Mouse (Mus musculus) liver, embryonic 11.5 days (tissue): ENCODE data around the gene Ap2b1. TPM values are rescaled to one million over a fixed set of nuclear protein-coding genes. Genes with fewer than 3 reads are reported as not detected.

Experiments used
- ATAC-seq: fragments of 200-750 bp; cut with Nextera tagmentation; replicated peaks from 2 replicates; pipeline ENCODE4 v1.8.0; 2017; ENCODE audit warnings: moderate number of reproducible peaks, mild to moderate bottlenecking, moderate TSS enrichment, moderate library complexity; ENCODE audit not compliant: low FRiP score
- DNase-seq: peaks from one replicate; pipeline ENCODE4 v3.0.0-alpha.2; 2017; ENCODE audit warnings: low spot score
- H3K27ac ChIP-seq: fragments of 300-500 bp; sonication (generic); 2 replicates; pipeline ENCODE4 v1.5.1; 2014; ENCODE audit warnings: mild to moderate bottlenecking, low read depth, low read length, control low read depth
- H3K27me3 ChIP-seq: fragments of 300-500 bp; sonication (generic); replicated peaks from 2 replicates; pipeline ENCODE4 v1.6.1; 2014; ENCODE audit warnings: low read length, mixed read lengths; ENCODE audit not compliant: control insufficient read depth, insufficient read depth
- H3K36me3 ChIP-seq: fragments of 300-500 bp; sonication (generic); 2 replicates; pipeline ENCODE4 v1.6.1; 2014; ENCODE audit warnings: mild to moderate bottlenecking, low read length, moderate library complexity, mixed read lengths; ENCODE audit not compliant: control insufficient read depth, insufficient read depth
- H3K4me1 ChIP-seq: fragments of 300-500 bp; sonication (generic); replicated peaks from 2 replicates; pipeline ENCODE4 v1.6.1; 2014; ENCODE audit warnings: low read length, mixed read lengths; ENCODE audit not compliant: control insufficient read depth, insufficient read depth
- H3K4me2 ChIP-seq: fragments of 300-500 bp; sonication (generic); 2 replicates; pipeline ENCODE4 v1.6.1; 2014; ENCODE audit warnings: mild to moderate bottlenecking, control low read depth, moderate library complexity
- H3K4me3 ChIP-seq: fragments of 300-500 bp; sonication (generic); 2 replicates; pipeline ENCODE4 v1.5.1; 2014; ENCODE audit warnings: low read depth, low read length, control low read depth
- H3K9ac ChIP-seq: fragments of 300-500 bp; sonication (generic); 2 replicates; pipeline ENCODE4 v1.6.1; 2014; ENCODE audit warnings: low read depth, low read length, control low read depth
- H3K9me3 ChIP-seq: fragments of 300-500 bp; sonication (generic); 2 replicates; pipeline ENCODE4 v1.6.1; 2016; ENCODE audit warnings: low read length, inconsistent platforms, mixed read lengths; ENCODE audit not compliant: control insufficient read depth
- WGBS: fragments of 180-500 bp; shearing (Covaris S2); extraction: QIAGEN DNeasy Blood & Tissue Kit; methylation state at CpG from one replicate; pipeline ENCODE4 v1.1.7; 2014; 5-methylcytosine and 5-hydroxymethylcytosine counted together
- polyA plus RNA-seq: library from polyadenylated mRNA; unstranded; fragments of >200 nt; fragmentation: Nextera tagmentation; extraction: Ambion mirVana; gene quantifications from 2 replicates; pipeline ENCODE4 v1.2.1, GENCODE M21; 2014

The Ap2b1 gene
- polyA plus RNA-seq, 1 experiment from 2014 or later, result 52.2 TPM

GRCm38 (mm10) chr11:83432533-83432932 lies 133.7 kb downstream of the Ap2b1 start:
- Histone ChIP-seq H3K27me3 (peaks cover 37% of the 10 kb centered on the region), H3K4me2 (no peak overlapping the region)
- no peak for ATAC-seq

GRCm38 (mm10) chr11:83437377-83437776 lies 138.6 kb downstream of the Ap2b1 start, which contains the start of gene 1700020L24Rik:
1700020L24Rik (plus strand) TSS chr11:83437677.
- Histone ChIP-seq H3K27me3 (peaks cover 24% of the 10 kb centered on the region), H3K27ac (no peak within 1 kb of the TSS), H3K4me1 (no peaks in the 10 kb centered on the region), H3K9ac (no peak within 1 kb of the TSS), H3K36me3 (no peaks in the 10 kb centered on the region), H3K4me2 (no peak within 1 kb of the TSS), H3K4me3 (no peak within 1 kb of the TSS), H3K9me3 (no peaks in the 10 kb centered on the region)
- ATAC-seq, result no peak
- WGBS, result 97% methylated on average over 1 of the region's 1 CpGs
- no peak for DNase-seq

More at GRCm38 (mm10) chr11:83432533-83432932, 133.7 kb downstream of the Ap2b1 start:
- Histone ChIP-seq H3K9ac (no peak overlapping the region), H3K4me3 (no peak overlapping the region), H3K9me3 (no peaks in the 10 kb centered on the region), H3K4me1 (no peaks in the 10 kb centered on the region), H3K27ac (no peak overlapping the region), H3K36me3 (no peaks in the 10 kb centered on the region)
- WGBS, result 74% methylated on average over 2 of the region's 2 CpGs
- DNase-seq, result no peak

GRCm38 (mm10) chr11:83439426-83440060 lies 140.7 kb downstream of the Ap2b1 start:
- peaks cover 9% of the 10 kb centered on the region for H3K4me1 ChIP-seq
- no peak for DNase-seq
- WGBS, result 29% methylated on average over 11 of the region's 11 CpGs
- peak overlapping the region; percentile 64 for H3K4me3 ChIP-seq
- ATAC-seq, result no peak
- no peaks in the 10 kb centered on the region for H3K9me3 ChIP-seq
- peak overlapping the region; percentile 97 for H3K4me2 ChIP-seq
- no peak overlapping the region; the same call in 1 of the 2 replicates for H3K9ac ChIP-seq
- no peak overlapping the region for H3K27ac ChIP-seq
- H3K36me3 ChIP-seq, result no peaks in the 10 kb centered on the region
- peaks cover 46% of the 10 kb centered on the region for H3K27me3 ChIP-seq

GRCm38 (mm10) chr11:83440081-83441064 lies 141.5 kb downstream of the Ap2b1 start:
- Histone ChIP-seq H3K9me3 (no peaks in the 10 kb centered on the region), H3K27me3 (peaks cover 49% of the 10 kb centered on the region), H3K9ac (peak overlapping the region; percentile 66), H3K4me3 (peak overlapping the region; percentile 64), H3K36me3 (no peaks in the 10 kb centered on the region), H3K4me1 (peaks cover 13% of the 10 kb centered on the region), H3K4me2 (peak overlapping the region; percentile 97), H3K27ac (no peak overlapping the region)
- DNase-seq (peak; percentile 85), ATAC-seq (peak; percentile 92)
- under 1% methylated on average over 66 of the region's 75 CpGs for WGBS

GRCm38 (mm10) chr11:83441235-83441634 lies 142.4 kb downstream of the Ap2b1 start:
- H3K4me1 ChIP-seq, result peaks cover 13% of the 10 kb centered on the region
- DNase-seq (no peak), ATAC-seq (no peak)
- peak overlapping the region; percentile 97 for H3K4me2 ChIP-seq
- 48% methylated on average over 7 of the region's 7 CpGs for WGBS
- no peak overlapping the region for H3K4me3 ChIP-seq
- no peaks in the 10 kb centered on the region for H3K9me3 ChIP-seq
- no peaks in the 10 kb centered on the region for H3K36me3 ChIP-seq
- peaks cover 53% of the 10 kb centered on the region for H3K27me3 ChIP-seq
- no peak overlapping the region for H3K9ac ChIP-seq
- no peak overlapping the region for H3K27ac ChIP-seq

- peak overlapping the region; percentile 28; the same call in 1 of the 2 replicates for H3K4me3 ChIP-seq
- ATAC-seq (no peak), DNase-seq (no peak)
- peak overlapping the region; percentile 50 for H3K4me2 ChIP-seq
- no peak overlapping the region for H3K9ac ChIP-seq
- H3K27ac ChIP-seq, result no peak overlapping the region
- no peaks in the 10 kb centered on the region for H3K36me3 ChIP-seq
- WGBS, result 13% methylated on average over 29 of the region's 29 CpGs
- H3K27me3 ChIP-seq, result peaks cover 64% of the 10 kb centered on the region
- H3K9me3 ChIP-seq, result no peaks in the 10 kb centered on the region
- peaks cover 13% of the 10 kb centered on the region for H3K4me1 ChIP-seq
These were observed 143.9 kb downstream of the Ap2b1 start for GRCm38 (mm10) chr11:83442596-83443267.

- H3K36me3 ChIP-seq, result no peaks in the 10 kb centered on the region
- H3K4me3 ChIP-seq, result no peak overlapping the region
- no peak overlapping the region for H3K27ac ChIP-seq
- H3K9ac ChIP-seq, result no peak overlapping the region
- DNase-seq (no peak), ATAC-seq (no peak)
- H3K4me1 ChIP-seq, result peaks cover 17% of the 10 kb centered on the region
- WGBS, result 4% methylated on average over 7 of the region's 7 CpGs
- H3K4me2 ChIP-seq, result no peak overlapping the region
- no peaks in the 10 kb centered on the region for H3K9me3 ChIP-seq
- peaks cover 64% of the 10 kb centered on the region for H3K27me3 ChIP-seq
These were observed 145.0 kb downstream of the Ap2b1 start for GRCm38 (mm10) chr11:83443824-83444223.

GRCm38 (mm10) chr11:83445001-83445400 lies 146.2 kb downstream of the Ap2b1 start:
- H3K4me2 ChIP-seq, result peak overlapping the region; percentile 52
- peaks cover 64% of the 10 kb centered on the region for H3K27me3 ChIP-seq
- no peaks in the 10 kb centered on the region for H3K36me3 ChIP-seq
- DNase-seq (no peak), ATAC-seq (no peak)
- H3K9me3 ChIP-seq, result no peaks in the 10 kb centered on the region
- H3K4me1 ChIP-seq, result peaks cover 22% of the 10 kb centered on the region
- no peak overlapping the region for H3K9ac ChIP-seq
- H3K27ac ChIP-seq, result no peak overlapping the region
- 0 out of 2 replicates have a peak overlapping the region, but pooled peaks have one; percentile 20 for H3K4me3 ChIP-seq
- 21% methylated on average over 19 of the region's 19 CpGs for WGBS
